Mouse (Mus musculus) embryonic facial prominence, embryonic 10.5 days (tissue): ENCODE measurements around the gene Skint7. TPM values are rescaled to one million over a fixed set of nuclear protein-coding genes. Genes with fewer than 3 reads are reported as not detected.
"Not testable (repeated sequence)": the region's sequence is repeated elsewhere in the genome, so short reads cannot be mapped to it uniquely, and the experiment has no call there.

Experiments
- DNase-seq: peaks from one replicate; pipeline ENCODE4 v3.0.0-alpha.2; 2017; ENCODE audit warnings: low spot score
- H3K27ac ChIP-seq: fragments of 300-500 bp; sonication (generic); replicated peaks from 2 replicates; pipeline ENCODE4 v1.5.1; 2016; ENCODE audit warnings: mild to moderate bottlenecking
- H3K27me3 ChIP-seq: fragments of 300-500 bp; sonication (generic); replicated peaks from 2 replicates; pipeline ENCODE4 v1.6.1; 2016; ENCODE audit warnings: low read depth, mild to moderate bottlenecking; ENCODE audit not compliant: poor library complexity, severe bottlenecking
- H3K36me3 ChIP-seq: fragments of 300-500 bp; sonication (generic); replicated peaks from 2 replicates; pipeline ENCODE4 v1.6.1; 2016; ENCODE audit warnings: mild to moderate bottlenecking, moderate library complexity
- H3K4me1 ChIP-seq: fragments of 300-500 bp; sonication (generic); 2 replicates; pipeline ENCODE4 v1.6.1; 2016
- H3K4me3 ChIP-seq: fragments of 300-500 bp; sonication (generic); 2 replicates; pipeline ENCODE4 v1.5.1; 2016; ENCODE audit warnings: mild to moderate bottlenecking, moderate library complexity
- H3K9me3 ChIP-seq: fragments of 300-500 bp; sonication (generic); 2 replicates; pipeline ENCODE4 v1.6.1; 2016; ENCODE audit warnings: mild to moderate bottlenecking
- WGBS: fragments of 180-500 bp; shearing (Covaris S2); methylation state at CpG from one replicate; pipeline ENCODE4 v1.1.7; 2016; 5-methylcytosine and 5-hydroxymethylcytosine counted together
- polyA plus RNA-seq: library from polyadenylated mRNA; unstranded; fragments of >200 nt; fragmentation: Nextera tagmentation; extraction: Ambion mirVana; gene quantifications from 2 replicates; pipeline ENCODE4 v1.2.1, GENCODE M21; 2016

Skint7 gene
- not detected in 2 replicates for polyA plus RNA-seq

DNA sequence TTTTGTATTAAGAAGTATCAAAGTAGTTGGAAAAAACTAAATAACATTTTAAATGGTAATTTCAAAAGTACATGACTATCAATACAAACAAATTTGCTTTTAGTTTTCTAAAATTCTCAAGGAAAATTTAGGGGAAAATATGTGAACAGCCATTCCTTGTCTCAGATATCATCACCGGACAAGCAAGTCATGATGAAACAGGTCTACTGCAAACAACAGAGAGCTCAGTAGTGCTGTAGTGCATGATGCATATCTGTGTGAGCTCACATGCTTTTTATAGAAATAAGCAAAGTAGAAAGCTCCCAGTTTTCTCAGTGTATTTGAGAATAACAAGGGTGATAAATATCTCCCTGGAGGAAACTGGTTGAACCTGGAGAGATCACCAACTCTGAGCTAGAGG lies at the start of gene Skint7:
Gene Skint7 (plus strand): TSS at position 301 of the 400 bp plus-strand sequence.
- Histone ChIP-seq H3K27me3 (no peaks in the 10 kb centered on the region), H3K9me3 (no peaks in the 10 kb centered on the region), H3K27ac (no peak within 1 kb of the TSS), H3K36me3 (no peaks in the 10 kb centered on the region), H3K4me1 (no peaks in the 10 kb centered on the region), H3K4me3 (no peak within 1 kb of the TSS)
- WGBS = 92% methylated on average over 1 of the region's 1 CpGs
- no peak for DNase-seq

DNA sequence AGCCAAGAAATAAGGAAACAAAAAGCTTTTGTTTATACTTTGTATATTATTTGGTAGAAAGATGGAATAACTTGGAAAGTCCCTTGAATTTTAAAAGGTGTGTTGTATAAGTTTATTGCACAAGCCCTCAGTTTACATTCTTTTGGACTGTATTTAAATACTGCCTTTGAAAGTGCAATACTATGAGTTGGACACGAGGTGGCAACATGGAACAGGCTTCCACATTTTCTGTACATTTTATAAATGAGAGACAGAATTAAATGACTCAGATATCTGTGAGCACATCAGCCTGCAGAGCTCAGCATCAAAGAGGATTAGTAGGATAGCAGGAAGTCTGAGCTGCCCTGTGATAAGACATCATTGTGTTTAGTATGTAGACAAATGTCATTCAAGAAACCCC lies 11.4 kb upstream of the Skint7 start:
- Histone ChIP-seq H3K9me3 (no peaks in the 10 kb centered on the region), H3K27me3 (no peaks in the 10 kb centered on the region), H3K36me3 (no peaks in the 10 kb centered on the region), H3K4me3 (no peak overlapping the region), H3K4me1 (no peaks in the 10 kb centered on the region), H3K27ac (no peak overlapping the region)
- WGBS = 29% methylated on average over 1 of the region's 1 CpGs
- DNase-seq = no peak

DNA sequence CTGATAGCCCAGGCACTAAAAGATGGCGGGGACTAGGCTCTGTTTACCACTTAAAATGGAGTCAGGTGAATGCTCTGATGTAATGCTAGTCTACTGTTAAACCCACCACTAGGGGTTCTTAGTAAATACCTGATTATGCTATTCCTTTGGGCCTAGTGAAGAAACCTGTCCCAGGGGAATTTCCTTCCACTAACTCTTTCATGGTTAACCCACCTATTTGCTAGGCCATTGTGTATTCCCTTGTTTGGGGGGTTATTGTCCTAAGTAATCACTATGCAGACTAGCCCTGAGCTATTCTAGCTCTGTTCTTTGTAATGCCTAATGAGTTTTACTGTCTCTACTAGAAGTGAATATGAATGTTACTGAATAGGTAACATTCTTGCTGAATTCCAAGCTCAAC lies 9.5 kb upstream of the Skint7 start:
- DNase-seq, H3K4me1 ChIP-seq, H3K4me3 ChIP-seq, H3K27me3 ChIP-seq, H3K9me3 ChIP-seq, H3K27ac ChIP-seq, H3K36me3 ChIP-seq: not testable (repeated sequence)
- 61% methylated on average over 1 of the region's 1 CpGs for WGBS

DNA sequence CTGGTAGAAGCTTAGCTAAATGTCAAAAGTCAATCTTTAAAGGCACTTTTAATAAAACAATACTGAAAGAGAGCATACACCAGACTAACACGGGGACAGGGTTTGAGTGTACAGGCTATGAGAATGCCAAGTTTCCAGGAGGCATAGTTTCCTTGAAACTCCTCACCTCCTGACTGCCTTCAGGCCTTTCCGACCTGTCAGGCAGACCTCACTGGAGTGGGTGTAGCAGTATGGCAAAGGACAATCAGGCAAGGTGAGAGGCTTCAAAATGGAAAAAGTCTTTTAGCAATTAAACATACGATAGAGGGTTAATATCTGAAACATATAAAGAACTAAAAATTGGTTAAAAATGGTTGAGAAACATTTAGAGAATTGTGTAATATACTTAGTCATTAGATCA lies 9.1 kb upstream of the Skint7 start:
- no peak overlapping the region for H3K27ac ChIP-seq
- H3K4me3 ChIP-seq = no peak overlapping the region
- no peaks in the 10 kb centered on the region for H3K9me3 ChIP-seq
- no peaks in the 10 kb centered on the region for H3K4me1 ChIP-seq
- DNase-seq = no peak
- H3K36me3 ChIP-seq = no peaks in the 10 kb centered on the region
- WGBS = 85% methylated on average over 3 of the region's 3 CpGs
- H3K27me3 ChIP-seq = no peaks in the 10 kb centered on the region

DNA sequence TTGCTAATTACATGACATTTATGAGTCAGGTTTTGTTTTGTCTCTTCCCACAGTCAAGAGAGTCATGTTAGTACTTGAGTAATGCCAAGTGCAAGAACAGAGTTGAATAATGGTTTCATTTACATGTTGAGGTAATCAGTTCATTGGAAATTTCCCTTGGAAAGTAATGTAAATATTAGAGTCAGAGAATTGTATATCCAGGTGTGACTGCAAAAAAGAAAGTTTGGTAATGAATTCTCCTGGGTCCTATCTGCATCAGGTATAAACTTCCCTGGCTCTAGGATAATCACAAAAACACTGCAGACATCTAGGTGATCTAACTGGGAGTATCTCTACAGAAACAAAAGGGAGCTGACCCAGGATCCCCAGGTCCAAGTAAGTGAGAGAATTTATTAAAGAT lies 33.2 kb downstream of the Skint7 start, which contains the start of gene Skint1:
Gene Skint1 (plus strand): TSS at position 301 of the 400 bp plus-strand sequence.
- no peak within 1 kb of the TSS for H3K4me3 ChIP-seq
- H3K4me1 ChIP-seq = no peaks in the 10 kb centered on the region
- H3K27me3 ChIP-seq = no peaks in the 10 kb centered on the region
- H3K27ac ChIP-seq = no peak within 1 kb of the TSS
- H3K9me3 ChIP-seq = peaks cover 2% of the 10 kb centered on the region; the same call in 1 of the 2 replicates
- no peaks in the 10 kb centered on the region for H3K36me3 ChIP-seq
- DNase-seq = no peak

Other genes starting within 250 kb of the Skint7 start
- gene Slc5a9, start 70.0 kb upstream of the Skint7 start, polyA plus RNA-seq = not detected in 2 replicates
- gene Skint8, start 53.5 kb upstream of the Skint7 start, polyA plus RNA-seq = not detected in 2 replicates
- gene Skint1, start 33.3 kb downstream of the Skint7 start, polyA plus RNA-seq = not detected in 2 replicates
- not detected in 2 replicates for gene Skint4, start 99.1 kb downstream of the Skint7 start, polyA plus RNA-seq